Mouse (Mus musculus): ENCODE results near the gene Wnk1.

Gene Wnk1

GRCm38 (mm10) chr6:120040557-120040857 is 2.0 kb upstream of the Wnk1 start:
- DNase-seq (ENCODE audit: low spot score in 2 of 2), result no peak

GRCm38 (mm10) chr6:120039668-120040556 is 1.4 kb upstream of the Wnk1 start:
- DNase-seq (ENCODE audit: low spot score in 2 of 2), result peak; percentile 83 to 89

- peak in 1 of 2 experiments; percentile 51 for DNase-seq (ENCODE audit: low spot score in 2 of 2)
These were observed 738 bp upstream of the Wnk1 start for GRCm38 (mm10) chr6:120039256-120039563.

GRCm38 (mm10) chr6:120037636-120038365 is 671 bp downstream of the Wnk1 start:
- peak; percentile 69 to 71 for DNase-seq (ENCODE audit: low spot score in 2 of 2)

GRCm38 (mm10) chr6:120037004-120037635 is 1.4 kb downstream of the Wnk1 start:
- DNase-seq (ENCODE audit: low spot score in 2 of 2), result peak; percentile 62 to 63

GRCm38 (mm10) chr6:120024577-120024976 is 13.9 kb downstream of the Wnk1 start:
- no peak for DNase-seq (ENCODE audit: low spot score in 2 of 2)

GRCm38 (mm10) chr6:120023746-120024145 is 14.7 kb downstream of the Wnk1 start:
- DNase-seq (ENCODE audit: low spot score in 2 of 2), result no peak

- no peak for DNase-seq (ENCODE audit: low spot score in 2 of 2)
These were observed 16.4 kb downstream of the Wnk1 start for GRCm38 (mm10) chr6:120022042-120022441.

GRCm38 (mm10) chr6:120019697-120020096 is 18.8 kb downstream of the Wnk1 start:
- no peak for DNase-seq (ENCODE audit: low spot score in 2 of 2)

- DNase-seq (ENCODE audit: low spot score in 2 of 2), result no peak
These were observed 25.3 kb downstream of the Wnk1 start for GRCm38 (mm10) chr6:120013125-120013524.

GRCm38 (mm10) chr6:120011440-120011839 is 27.0 kb downstream of the Wnk1 start:
- DNase-seq (ENCODE audit: low spot score in 2 of 2), result no peak

GRCm38 (mm10) chr6:120011001-120011400 is 27.5 kb downstream of the Wnk1 start:
- no peak for DNase-seq (ENCODE audit: low spot score in 2 of 2)

- no peak for DNase-seq (ENCODE audit: low spot score in 2 of 2)
These were observed 27.9 kb downstream of the Wnk1 start for GRCm38 (mm10) chr6:120010535-120010934.

- peak; percentile 15 to 31 for DNase-seq (ENCODE audit: low spot score in 2 of 2)
These were observed 36.8 kb downstream of the Wnk1 start for GRCm38 (mm10) chr6:120001718-120002117.

- DNase-seq (ENCODE audit: low spot score in 2 of 2), result no peak
These were observed 42.0 kb downstream of the Wnk1 start for GRCm38 (mm10) chr6:119996480-119996879.

GRCm38 (mm10) chr6:119924235-119925005 is 114.1 kb downstream of the Wnk1 start:
- DNase-seq (ENCODE audit: low spot score in 2 of 2), result no peak

- DNase-seq (ENCODE audit: low spot score in 2 of 2), result no peak
These were observed 115.9 kb downstream of the Wnk1 start for GRCm38 (mm10) chr6:119922544-119922943.

- DNase-seq (ENCODE audit: low spot score in 2 of 2), result no peak
These were observed 116.3 kb downstream of the Wnk1 start for GRCm38 (mm10) chr6:119922136-119922535.

- no peak for DNase-seq (ENCODE audit: low spot score in 2 of 2)
These were observed 119.8 kb downstream of the Wnk1 start for GRCm38 (mm10) chr6:119918561-119919181.

GRCm38 (mm10) chr6:119915710-119916109 is 122.8 kb downstream of the Wnk1 start:
- no peak for DNase-seq (ENCODE audit: low spot score in 2 of 2)

- no peak for DNase-seq (ENCODE audit: low spot score in 2 of 2)
These were observed 126.4 kb downstream of the Wnk1 start for GRCm38 (mm10) chr6:119912046-119912445.
